Comparison of ENCODE assay signal across 8 mouse cellular contexts in genomic region chr10:31298921-31299574, GRCm38 (mm10). TPM values are rescaled to one million over a fixed set of nuclear protein-coding genes. Genes with fewer than 3 reads are reported as not detected.
DNase-seq lines count a peak whose midpoint lies in the region; ATAC-seq lines count a peak whose summit lies in the region.

No protein-coding gene starts in this region.

- H3K36me3 ChIP-seq in limb, embryonic 11.5 days (ENCODE audit: control insufficient read depth, insufficient read depth, low read length), result no peaks in the 10 kb centered on the region

- no peak overlapping the region for H3K4me3 ChIP-seq in limb, embryonic 11.5 days (ENCODE audit: low read depth, low read length)

- peak; percentile 26 to 45 for DNase-seq in CD8-positive naive resting alpha-beta T cell, adult 2 months (ENCODE audit: low read depth in 2 of 2, low spot score in 2 of 2)
- DNase-seq in adrenal gland, adult (ENCODE audit: inconsistent age in 2 of 2, low spot score in 1 of 2), result peak; percentile 50 to 85
- peak; percentile 44 for DNase-seq in heart, adult 8-10 months (ENCODE audit: low spot score)
- peak; percentile 69 for DNase-seq in kidney, adult 9 months
- peak; percentile 82 for DNase-seq in limb, embryonic 11.5 days (ENCODE audit: low spot score)
- peak; percentile 72 for DNase-seq in naive thymus-derived CD4-positive, alpha-beta T cell, adult 2 months (ENCODE audit: low read depth)
- DNase-seq in thymus, postnatal 14 days, result peak; percentile 49

- 41% methylated on average over 6 of the region's 6 CpGs for WGBS in limb, embryonic 11.5 days

- no peak overlapping the region for H3K27ac ChIP-seq in limb, embryonic 11.5 days (replicated peaks; ENCODE audit: low read depth, low read length)

- H3K4me2 ChIP-seq in limb, embryonic 11.5 days (ENCODE audit: low read depth, severe bottlenecking), result no peak overlapping the region

- H3K9ac ChIP-seq in limb, embryonic 11.5 days (ENCODE audit: low read length), result no peak overlapping the region

- H3K9me3 ChIP-seq in limb, embryonic 11.5 days (ENCODE audit: control insufficient read depth, low read length), result no peaks in the 10 kb centered on the region

- no peaks in the 10 kb centered on the region for H3K27me3 ChIP-seq in limb, embryonic 11.5 days (ENCODE audit: control insufficient read depth, insufficient read depth, low read length)

- ATAC-seq in common myeloid progenitor, adult 5-6 weeks (replicated peaks; ENCODE audit: low read depth, poor library complexity, severe bottlenecking), result peak; percentile 98
- peak; percentile 2; the same call in 1 of the 2 replicates for ATAC-seq in limb, embryonic 11.5 days (ENCODE audit: insufficient number of reproducible peaks, low FRiP score, low TSS enrichment, low read depth)

- no peaks in the 10 kb centered on the region for H3K4me1 ChIP-seq in limb, embryonic 11.5 days (ENCODE audit: control insufficient read depth, insufficient read depth, low read length)

RNA-seq across cellular contexts. Expression of gene Hddc2, which starts 14.1 kb away (rescaled TPM):
- 58.1 and 58.2 TPM in 2 replicates for total RNA-seq in common myeloid progenitor, adult 5-6 weeks (2017)
- 1 to 10 TPM; 5.8 to 7.8 (median 6.6) TPM for total RNA-seq in heart, adult 8-10 months (2022)
- polyA plus RNA-seq in limb, embryonic 11.5 days (2014; fragmentation: Nextera tagmentation; extraction: Ambion mirVana), result 84.6 and 97.1 TPM in 2 replicates
